Mouse (Mus musculus): ENCODE data around the gene Lrrc4.

- no peak for TF ChIP-seq CTCF (IDR thresholded peaks at IDR 0.05; ENCODE audit: control insufficient read depth, insufficient read depth, low read length)
- TF ChIP-seq POLR2A (IDR thresholded peaks at IDR 0.05; ENCODE audit: borderline replicate concordance, control insufficient read depth, low read depth, low read length), result no peak
Observed at GRCm38 (mm10) chr6:28640088-28640487, 191.5 kb downstream of the Lrrc4 start.
